Mouse (Mus musculus) G1E-ER4 (cell line): ENCODE measurements around the gene Igf1r. TPM values are rescaled to one million over a fixed set of nuclear protein-coding genes. Genes with fewer than 3 reads are reported as not detected.

Experiments
- GATA1 ChIP-seq: IDR thresholded peaks from one replicate; pipeline ENCODE4 v1.8.0; 2012; ENCODE audit warnings: low read length, inconsistent platforms
- polyA plus RNA-seq: library from polyadenylated mRNA; stranded (reverse); fragments of >175 nt; gene quantifications from 2 replicates; pipeline ENCODE4 v1.2.3, GENCODE M21; 2012

Gene Igf1r
- polyA plus RNA-seq, 1 experiment, result 7.9 TPM

- TF ChIP-seq GATA1, result no peak
Measured at GRCm38 (mm10) chr7:68128271-68128674, 175.6 kb downstream of the Igf1r start.

DNA sequence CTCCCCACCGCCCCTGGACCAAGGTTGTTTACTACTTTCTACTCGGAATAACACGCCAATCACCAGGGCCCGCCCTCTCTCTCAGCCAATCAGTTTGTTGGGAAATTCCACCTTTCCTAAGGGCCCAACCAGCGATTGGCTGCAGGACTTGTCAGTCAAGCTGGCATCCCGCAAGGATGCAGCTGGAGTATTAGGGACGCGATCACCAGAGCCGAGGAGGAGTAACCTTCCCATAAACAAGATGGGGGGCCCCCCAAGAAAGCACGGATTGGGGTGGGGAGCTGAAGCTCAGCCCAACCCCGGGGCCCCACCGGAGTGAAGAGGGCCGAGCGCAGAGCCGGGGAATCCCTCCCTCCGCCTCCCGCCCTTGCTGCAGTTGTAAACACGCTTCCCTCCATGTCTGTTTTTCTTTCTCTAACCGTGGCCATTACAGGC, 176.5 kb downstream of the Igf1r start:
- no peak for TF ChIP-seq GATA1

DNA sequence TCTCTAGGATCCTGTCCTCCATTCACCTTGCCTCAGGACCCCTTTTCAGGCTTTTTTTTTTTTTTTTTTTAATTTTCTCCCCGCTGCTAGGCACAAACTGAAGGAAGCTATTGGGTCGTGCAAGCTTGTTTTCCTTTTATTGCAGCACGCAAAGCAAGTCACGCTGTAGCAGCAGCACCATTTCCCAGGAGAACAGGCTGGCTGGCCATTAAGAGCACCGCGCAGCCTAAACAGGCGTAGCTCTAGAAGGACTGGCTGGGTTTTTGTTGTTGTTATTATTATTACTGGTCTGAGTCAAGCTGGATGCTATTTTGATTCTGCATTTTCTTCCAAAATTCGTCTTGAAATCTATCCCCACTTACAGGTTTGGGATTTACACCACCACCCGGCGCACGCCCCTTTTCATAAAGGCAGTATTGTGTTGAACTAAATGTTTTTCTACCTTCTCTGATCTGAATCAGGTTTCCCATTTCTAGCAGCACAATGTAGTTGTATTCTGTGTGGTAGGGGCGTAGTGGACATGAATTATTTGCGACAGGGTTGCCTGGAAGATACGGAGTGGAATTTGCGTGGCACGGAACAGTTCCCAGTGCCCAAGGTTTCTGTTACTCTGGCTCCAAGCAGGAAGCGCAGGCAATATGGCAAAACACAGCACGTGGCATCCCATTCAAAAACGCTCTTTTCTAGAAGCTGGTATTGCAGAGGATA, 177.1 kb downstream of the Igf1r start:
- TF ChIP-seq GATA1, result no peak

DNA sequence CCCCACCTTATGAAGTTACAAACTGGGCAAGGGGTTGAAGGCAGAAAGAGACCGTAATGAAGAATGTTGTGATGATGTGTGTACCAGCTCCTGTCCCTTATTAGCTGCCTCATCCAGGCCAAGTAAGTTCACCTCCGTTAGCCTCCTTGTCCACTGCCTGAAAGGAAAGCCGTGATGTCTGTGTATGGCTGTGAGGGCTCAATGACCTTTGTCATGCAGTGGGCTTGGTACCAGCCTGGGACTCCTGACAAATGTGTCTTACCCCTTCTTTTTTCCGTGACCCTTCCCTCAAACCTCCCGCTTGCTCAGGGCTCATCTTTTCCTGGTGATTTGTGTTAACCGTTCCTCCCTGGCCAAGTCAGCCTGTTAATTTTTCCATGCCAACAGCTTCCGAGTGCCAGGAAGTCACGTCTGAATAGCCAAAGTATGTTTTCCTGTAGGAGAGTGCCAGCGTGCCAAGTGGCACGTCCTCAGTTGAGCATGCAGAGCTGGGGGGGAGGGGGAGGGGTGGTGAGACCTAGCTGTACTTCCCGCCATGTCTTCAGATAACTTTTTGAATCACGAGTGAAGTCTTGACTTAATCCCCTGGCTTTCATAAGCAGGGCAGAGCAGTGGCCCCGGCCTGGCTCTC, 178.4 kb downstream of the Igf1r start:
- TF ChIP-seq GATA1, result no peak

GRCm38 (mm10) chr7:68133679-68134078, 181.1 kb downstream of the Igf1r start:
- TF ChIP-seq GATA1, result no peak

GRCm38 (mm10) chr7:68134948-68135347, 182.3 kb downstream of the Igf1r start:
- no peak for TF ChIP-seq GATA1

DNA sequence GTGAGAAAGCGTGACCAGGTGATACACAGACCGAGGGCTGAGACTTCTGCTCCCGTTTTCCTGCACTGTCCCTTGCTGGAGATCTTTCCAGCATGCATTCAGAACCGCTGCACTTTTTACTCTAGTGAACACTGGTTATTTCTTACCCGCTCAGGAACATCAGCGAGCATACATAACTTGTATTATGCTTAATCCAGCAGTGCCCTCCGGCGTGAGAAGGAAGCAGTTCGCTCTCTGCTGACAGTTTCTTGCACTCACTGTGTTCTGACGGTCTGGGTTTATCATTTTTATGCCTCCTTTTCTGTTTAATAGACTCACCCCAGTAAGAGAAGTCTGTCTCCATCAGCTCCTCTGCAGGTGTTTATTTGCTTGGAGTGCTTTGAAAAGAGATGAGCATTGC, 183.4 kb downstream of the Igf1r start:
- no peak for TF ChIP-seq GATA1

- no peak for TF ChIP-seq GATA1
Measured at GRCm38 (mm10) chr7:68139384-68139783, 186.8 kb downstream of the Igf1r start.

- no peak for TF ChIP-seq GATA1
Measured at GRCm38 (mm10) chr7:68140041-68140807, 187.6 kb downstream of the Igf1r start.

DNA sequence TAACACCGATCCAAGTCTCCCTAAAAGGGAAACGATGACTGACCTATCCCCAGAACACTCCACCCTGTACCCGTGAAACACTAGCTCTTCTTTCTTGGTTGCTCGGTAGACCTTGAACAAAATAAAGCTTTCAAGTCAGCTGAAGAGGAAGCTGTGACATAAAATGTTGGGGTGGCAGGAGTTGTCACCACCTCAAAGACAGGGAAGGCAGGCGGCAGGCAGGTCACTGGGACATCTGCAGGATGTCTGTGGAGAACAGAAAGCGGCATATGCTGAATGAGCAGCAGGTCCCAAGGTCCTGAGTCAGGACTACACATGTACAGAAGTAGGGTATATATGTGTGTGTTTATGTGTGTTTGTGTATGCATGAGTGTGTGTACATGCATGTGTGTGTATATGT, 191.6 kb downstream of the Igf1r start:
- TF ChIP-seq GATA1, result no peak

DNA sequence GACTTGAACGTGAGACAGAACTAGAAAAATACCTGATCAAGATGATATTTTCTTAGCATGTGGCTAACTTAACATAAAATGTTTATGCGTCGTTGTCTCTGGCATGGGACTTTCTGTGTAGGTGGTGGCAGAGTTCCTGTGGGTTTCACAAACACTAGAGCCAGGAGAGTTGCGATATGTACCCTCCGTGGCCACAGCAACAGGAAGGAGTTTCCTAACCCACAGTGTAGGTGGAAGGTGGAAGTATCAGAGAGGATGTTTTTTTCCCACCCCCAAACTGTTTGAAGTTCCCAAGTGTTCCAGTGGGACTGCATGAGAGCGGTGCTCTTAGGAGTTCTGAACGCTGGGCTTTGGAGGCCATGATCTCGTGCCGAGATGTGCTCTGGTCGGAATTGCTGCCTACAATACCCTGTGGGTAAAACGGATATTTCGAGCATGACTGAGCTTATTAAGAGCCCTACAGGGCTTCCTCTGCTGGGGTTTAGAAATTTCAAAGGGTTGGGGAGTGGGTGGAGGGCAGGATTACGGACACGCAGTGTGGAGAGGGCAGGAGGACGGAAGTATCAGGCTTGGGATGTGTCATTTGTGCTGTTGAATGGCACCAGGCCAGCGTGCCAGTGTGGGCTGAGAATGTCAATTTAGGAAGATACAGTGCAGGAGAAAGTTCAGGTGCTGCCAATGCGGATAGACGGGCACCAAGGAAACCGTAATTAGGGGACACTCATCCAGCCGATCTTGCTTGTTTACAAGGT, 195.8 kb downstream of the Igf1r start:
- no peak for TF ChIP-seq GATA1

DNA sequence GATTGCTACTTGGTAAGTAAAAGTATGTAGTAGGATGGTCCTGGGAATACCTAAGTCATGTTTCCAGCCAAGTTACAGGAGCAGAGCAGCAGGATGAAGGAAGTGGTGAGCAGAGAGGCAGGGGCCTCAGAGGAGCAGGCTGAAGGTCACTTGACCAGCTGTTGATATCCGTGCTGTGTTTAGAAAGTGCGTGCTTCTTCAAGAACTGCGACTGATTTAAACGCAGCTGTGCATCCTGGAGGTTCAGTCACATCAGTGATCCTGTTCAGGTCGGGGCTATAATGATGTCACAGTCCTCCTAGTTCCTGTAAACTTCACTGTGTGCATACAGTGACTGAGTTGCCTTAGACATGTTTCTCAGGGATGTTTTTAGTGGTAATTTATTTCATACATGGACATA, 199.3 kb downstream of the Igf1r start:
- TF ChIP-seq GATA1, result no peak

GRCm38 (mm10) chr7:68152458-68152857, 199.8 kb downstream of the Igf1r start:
- TF ChIP-seq GATA1, result no peak

GRCm38 (mm10) chr7:68153269-68153668, 200.6 kb downstream of the Igf1r start:
- TF ChIP-seq GATA1, result no peak

- no peak for TF ChIP-seq GATA1
Measured at GRCm38 (mm10) chr7:68154588-68154987, 202.0 kb downstream of the Igf1r start.
